In the genomic region with DNA sequence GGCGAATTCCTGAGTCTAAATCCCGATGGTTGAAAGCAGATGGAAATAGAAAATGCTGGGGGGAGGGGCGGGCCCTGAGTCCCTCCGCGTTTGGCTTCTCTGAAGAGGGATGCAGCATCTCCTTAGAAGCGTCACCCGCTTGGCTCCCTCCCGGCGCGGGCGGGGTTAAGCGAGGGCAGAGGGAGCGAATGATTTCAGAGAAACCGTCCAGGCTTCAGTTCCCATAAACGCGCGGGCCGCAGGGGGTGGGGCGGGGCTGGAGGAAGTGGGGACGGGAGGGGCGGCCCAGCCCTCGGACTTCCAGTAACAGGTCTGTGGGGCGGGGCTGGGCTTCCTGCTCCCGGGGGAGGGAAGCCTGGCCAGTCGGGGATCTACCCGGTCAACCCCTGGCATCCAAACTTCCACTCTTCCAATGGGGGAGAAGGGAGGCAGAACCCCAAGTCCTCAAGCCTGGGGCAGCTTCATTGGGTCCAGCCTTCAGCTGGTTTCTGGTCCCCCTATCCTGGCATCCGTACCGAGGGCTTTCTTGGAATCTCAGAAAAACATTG, we compare ENCODE assay signal across 8 mouse cellular contexts. TPM values are rescaled to one million over a fixed set of nuclear protein-coding genes. Genes with fewer than 3 reads are reported as not detected.
DNase-seq lines count a peak whose midpoint lies in the region; ATAC-seq lines count a peak whose summit lies in the region.

No protein-coding gene starts in this region.

- H3K4me1 ChIP-seq in erythroblast, embryonic 14.5 days (ENCODE audit: control insufficient read depth) = peaks cover 6% of the 10 kb centered on the region
- H3K4me1 ChIP-seq in embryonic facial prominence, embryonic 10.5 days = peaks cover 30% of the 10 kb centered on the region
- H3K4me1 ChIP-seq in liver, embryonic 12.5 days = peaks cover 54% of the 10 kb centered on the region
- peaks cover 37% of the 10 kb centered on the region for H3K4me1 ChIP-seq in stomach, embryonic 16.5 days (ENCODE audit: control insufficient read depth, insufficient read depth, low read length)

- H3K36me3 ChIP-seq in erythroblast, embryonic 14.5 days (ENCODE audit: control insufficient read depth) = no peaks in the 10 kb centered on the region; the same call in 1 of the 2 replicates
- H3K36me3 ChIP-seq in embryonic facial prominence, embryonic 10.5 days (replicated peaks) = no peaks in the 10 kb centered on the region
- H3K36me3 ChIP-seq in liver, embryonic 12.5 days = no peaks in the 10 kb centered on the region
- H3K36me3 ChIP-seq in stomach, embryonic 16.5 days (ENCODE audit: control insufficient read depth, insufficient read depth, low read length) = 0 out of 2 replicates have a peak, but pooled peaks cover 6% of the 10 kb centered on the region

- H3K27me3 ChIP-seq in erythroblast, embryonic 14.5 days (ENCODE audit: control insufficient read depth) = peaks cover 28% of the 10 kb centered on the region
- peaks cover 99% of the 10 kb centered on the region for H3K27me3 ChIP-seq in embryonic facial prominence, embryonic 10.5 days (replicated peaks; ENCODE audit: low read depth, poor library complexity, severe bottlenecking)
- H3K27me3 ChIP-seq in liver, embryonic 12.5 days (replicated peaks) = peaks cover 47% of the 10 kb centered on the region
- H3K27me3 ChIP-seq in stomach, embryonic 16.5 days (ENCODE audit: control insufficient read depth, insufficient read depth, low read length) = peaks cover 5% of the 10 kb centered on the region; the same call in 1 of the 2 replicates

- peak overlapping the region; percentile 65 for H3K4me2 ChIP-seq in liver, embryonic 12.5 days
- peak overlapping the region; percentile 72 for H3K4me2 ChIP-seq in stomach, embryonic 16.5 days (ENCODE audit: low read depth, low read length)

- peak; percentile 83 for DNase-seq in embryonic facial prominence, embryonic 10.5 days (ENCODE audit: low spot score)
- DNase-seq in heart, adult 9 months (ENCODE audit: low spot score in 2 of 2) = peak; percentile 90 to 92
- DNase-seq in kidney, adult 8-10 months = peak; percentile 82 to 85

- peak overlapping the region; percentile 45; the same call in 1 of the 2 replicates for H3K27ac ChIP-seq in embryonic facial prominence, embryonic 10.5 days (replicated peaks)
- peak overlapping the region; percentile 73; the same call in 1 of the 2 replicates for H3K27ac ChIP-seq in liver, embryonic 12.5 days
- H3K27ac ChIP-seq in stomach, embryonic 16.5 days (ENCODE audit: low read length) = peak overlapping the region; percentile 94

- 0 out of 2 replicates have a peak overlapping the region, but pooled peaks have one; percentile 8 for H3K9ac ChIP-seq in liver, embryonic 12.5 days
- peak overlapping the region; percentile 70 for H3K9ac ChIP-seq in stomach, embryonic 16.5 days (ENCODE audit: low read length)

- H3K9me3 ChIP-seq in erythroblast, embryonic 14.5 days (ENCODE audit: control insufficient read depth, low read length) = peaks cover 4% of the 10 kb centered on the region; the same call in 1 of the 2 replicates
- H3K9me3 ChIP-seq in embryonic facial prominence, embryonic 10.5 days = 0 out of 2 replicates have a peak, but pooled peaks cover 13% of the 10 kb centered on the region
- peaks cover 6% of the 10 kb centered on the region; the same call in 1 of the 2 replicates for H3K9me3 ChIP-seq in liver, embryonic 12.5 days (replicated peaks)
- no peaks in the 10 kb centered on the region for H3K9me3 ChIP-seq in stomach, embryonic 16.5 days (replicated peaks; ENCODE audit: control insufficient read depth, low read length)

- H3K4me3 ChIP-seq in erythroblast, embryonic 14.5 days (replicated peaks) = peak overlapping the region; percentile 22
- peak overlapping the region; percentile 58 for H3K4me3 ChIP-seq in embryonic facial prominence, embryonic 10.5 days
- H3K4me3 ChIP-seq in liver, embryonic 12.5 days = peak overlapping the region; percentile 44
- H3K4me3 ChIP-seq in stomach, embryonic 16.5 days (replicated peaks; ENCODE audit: low read length) = peak overlapping the region; percentile 50

- under 1% methylated on average over 28 of the region's 28 CpGs for WGBS in embryonic facial prominence, embryonic 10.5 days
- WGBS in liver, embryonic 12.5 days (ENCODE audit: insufficient replicate concordance) = 1% methylated on average over 28 of the region's 28 CpGs
- under 1% methylated on average over 28 of the region's 28 CpGs for WGBS in stomach, embryonic 16.5 days

- ATAC-seq in erythroblast, adult 5-6 weeks (replicated peaks; ENCODE audit: low FRiP score, poor library complexity, severe bottlenecking) = no peak
- peak; percentile 59; the same call in 1 of the 2 replicates for ATAC-seq in liver, embryonic 12.5 days
- peak; percentile 60 for ATAC-seq in monocyte, adult 5-6 weeks (replicated peaks; ENCODE audit: insufficient number of reproducible peaks, low FRiP score, low TSS enrichment, poor library complexity, severe bottlenecking)
- peak; percentile 80 for ATAC-seq in stomach, embryonic 16.5 days (ENCODE audit: insufficient read depth, low FRiP score)

RNA-seq across cellular contexts. Expression of gene Bcl3, which starts 6.3 kb away (rescaled TPM):
- polyA plus RNA-seq in erythroblast, embryonic 14.5 days (2012) = 0.15 and 0.18 TPM in 2 replicates
- total RNA-seq in erythroblast, adult 5-6 weeks (2015; ENCODE audit: low replicate concordance) = 14.8 TPM in 1 of 2 replicates, not detected in the other
- total RNA-seq in erythroblast, adult 5-6 weeks (2017; ENCODE audit: low replicate concordance) = 0.84 and 1.5 TPM in 2 replicates
- 1.7 TPM in 2 replicates for polyA plus RNA-seq in embryonic facial prominence, embryonic 10.5 days (2016; fragmentation: Nextera tagmentation; extraction: Ambion mirVana)
- polyA plus RNA-seq in liver, embryonic 12.5 days (2016; fragmentation: Nextera tagmentation; extraction: Ambion mirVana) = 3.7 and 5.4 TPM in 2 replicates
- 13.7 to 16.6 TPM (median 13.9 TPM) in 3 replicates for total RNA-seq in monocyte, adult 5-6 weeks (2017)
- 9.2 TPM in 2 replicates for polyA plus RNA-seq in stomach, embryonic 16.5 days (2015; fragmentation: Nextera tagmentation; extraction: Ambion mirVana)

RNA-seq across cellular contexts. Expression of gene Cblc, which starts 19.7 kb away (rescaled TPM):
- not detected in 2 replicates for polyA plus RNA-seq in erythroblast, embryonic 14.5 days (2012)
- total RNA-seq in erythroblast, adult 5-6 weeks (2015; ENCODE audit: low replicate concordance) = not detected in 2 replicates
- total RNA-seq in erythroblast, adult 5-6 weeks (2017; ENCODE audit: low replicate concordance) = not detected in 2 replicates
- polyA plus RNA-seq in embryonic facial prominence, embryonic 10.5 days (2016; fragmentation: Nextera tagmentation; extraction: Ambion mirVana) = 1.9 and 2.9 TPM in 2 replicates
- 0.95 and 1.0 TPM in 2 replicates for polyA plus RNA-seq in liver, embryonic 12.5 days (2016; fragmentation: Nextera tagmentation; extraction: Ambion mirVana)
- total RNA-seq in monocyte, adult 5-6 weeks (2017) = not detected in 3 replicates
- polyA plus RNA-seq in stomach, embryonic 16.5 days (2015; fragmentation: Nextera tagmentation; extraction: Ambion mirVana) = 31.2 and 32.9 TPM in 2 replicates

RNA-seq across cellular contexts. Expression of gene Gm19345, which starts 35.5 kb away (rescaled TPM):
- not detected in 2 replicates for polyA plus RNA-seq in erythroblast, embryonic 14.5 days (2012)
- not detected in 2 replicates for total RNA-seq in erythroblast, adult 5-6 weeks (2015; ENCODE audit: low replicate concordance)
- total RNA-seq in erythroblast, adult 5-6 weeks (2017; ENCODE audit: low replicate concordance) = not detected in 2 replicates
- polyA plus RNA-seq in embryonic facial prominence, embryonic 10.5 days (2016; fragmentation: Nextera tagmentation; extraction: Ambion mirVana) = not detected in 2 replicates
- polyA plus RNA-seq in liver, embryonic 12.5 days (2016; fragmentation: Nextera tagmentation; extraction: Ambion mirVana) = not detected in 2 replicates
- not detected in 3 replicates for total RNA-seq in monocyte, adult 5-6 weeks (2017)
- 0.31 and 0.36 TPM in 2 replicates for polyA plus RNA-seq in stomach, embryonic 16.5 days (2015; fragmentation: Nextera tagmentation; extraction: Ambion mirVana)

RNA-seq across cellular contexts. Expression of gene Ceacam16, which starts 44.8 kb away (rescaled TPM):
- not detected in 2 replicates for polyA plus RNA-seq in erythroblast, embryonic 14.5 days (2012)
- 0.38 TPM in 1 of 2 replicates, not detected in the other for total RNA-seq in erythroblast, adult 5-6 weeks (2015; ENCODE audit: low replicate concordance)
- total RNA-seq in erythroblast, adult 5-6 weeks (2017; ENCODE audit: low replicate concordance) = not detected in 2 replicates
- not detected in 2 replicates for polyA plus RNA-seq in embryonic facial prominence, embryonic 10.5 days (2016; fragmentation: Nextera tagmentation; extraction: Ambion mirVana)
- not detected in 2 replicates for polyA plus RNA-seq in liver, embryonic 12.5 days (2016; fragmentation: Nextera tagmentation; extraction: Ambion mirVana)
- 0.39 TPM in 1 of 3 replicates, not detected in the others for total RNA-seq in monocyte, adult 5-6 weeks (2017)
- not detected in 2 replicates for polyA plus RNA-seq in stomach, embryonic 16.5 days (2015; fragmentation: Nextera tagmentation; extraction: Ambion mirVana)

RNA-seq across cellular contexts. Expression of gene Bcam, which starts 45.5 kb away (rescaled TPM):
- 0.02 TPM in 1 of 2 replicates, not detected in the other for polyA plus RNA-seq in erythroblast, embryonic 14.5 days (2012)
- total RNA-seq in erythroblast, adult 5-6 weeks (2015; ENCODE audit: low replicate concordance) = not detected in 2 replicates
- total RNA-seq in erythroblast, adult 5-6 weeks (2017; ENCODE audit: low replicate concordance) = not detected in 2 replicates
- 68.3 and 79.4 TPM in 2 replicates for polyA plus RNA-seq in embryonic facial prominence, embryonic 10.5 days (2016; fragmentation: Nextera tagmentation; extraction: Ambion mirVana)
- polyA plus RNA-seq in liver, embryonic 12.5 days (2016; fragmentation: Nextera tagmentation; extraction: Ambion mirVana) = 11.1 and 11.3 TPM in 2 replicates
- total RNA-seq in monocyte, adult 5-6 weeks (2017) = not detected in 3 replicates
- polyA plus RNA-seq in stomach, embryonic 16.5 days (2015; fragmentation: Nextera tagmentation; extraction: Ambion mirVana) = 118 and 122 TPM in 2 replicates
